Mouse (Mus musculus): ENCODE measurements at regions not wholly inside any gene's neighbourhood (a gene's known extent, or its start where the extent isn't known, plus 50 kb on each side); places are given as distances from the start of the nearest gene placed in this dataset.

DNA sequence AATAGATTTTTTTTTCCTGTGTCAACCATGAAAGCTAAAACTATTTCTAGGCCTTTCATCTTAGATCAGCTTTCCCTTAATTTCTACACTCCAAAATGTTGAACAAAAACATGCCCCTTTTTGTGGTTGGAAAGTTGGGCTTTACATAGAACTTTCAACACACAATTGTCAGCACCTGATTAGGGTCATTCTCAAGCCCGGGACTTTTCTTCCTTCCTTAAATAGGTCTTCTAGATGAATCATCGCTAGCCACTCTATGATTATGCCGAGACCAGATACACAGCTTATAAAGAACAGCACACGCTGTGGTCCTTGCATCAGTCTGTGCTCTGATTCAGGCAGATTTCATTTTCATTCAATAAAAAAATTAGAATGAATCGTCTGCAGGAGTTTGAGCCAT is 133.3 kb upstream of the Atp2b1 start:
- no peaks in the 10 kb centered on the region for H3K27me3 ChIP-seq (replicated peaks; ENCODE audit: low read depth, poor library complexity, severe bottlenecking)
- H3K9me3 ChIP-seq = no peaks in the 10 kb centered on the region
- H3K36me3 ChIP-seq (replicated peaks) = no peaks in the 10 kb centered on the region
- no peak overlapping the region for H3K27ac ChIP-seq (replicated peaks)
- no peak for DNase-seq (ENCODE audit: low spot score)
- H3K4me1 ChIP-seq = peaks cover 10% of the 10 kb centered on the region
- WGBS = 85% methylated on average over 5 of the region's 5 CpGs
- H3K4me3 ChIP-seq = no peak overlapping the region

GRCm38 (mm10) chr10:98781888-98782351 is 132.3 kb upstream of the Atp2b1 start:
- no peak for DNase-seq (ENCODE audit: low spot score)
- WGBS = 24% methylated on average over 3 of the region's 3 CpGs
- Histone ChIP-seq H3K4me1 (peaks cover 6% of the 10 kb centered on the region), H3K36me3 (replicated peaks) (no peaks in the 10 kb centered on the region), H3K27ac (replicated peaks) (no peak overlapping the region), H3K4me3 (no peak overlapping the region), H3K27me3 (replicated peaks; ENCODE audit: low read depth, poor library complexity, severe bottlenecking) (no peaks in the 10 kb centered on the region), H3K9me3 (no peaks in the 10 kb centered on the region)

- Histone ChIP-seq H3K4me3 (no peak overlapping the region), H3K4me1 (peaks cover 6% of the 10 kb centered on the region), H3K27ac (replicated peaks) (no peak overlapping the region), H3K9me3 (no peaks in the 10 kb centered on the region), H3K27me3 (replicated peaks; ENCODE audit: low read depth, poor library complexity, severe bottlenecking) (no peaks in the 10 kb centered on the region), H3K36me3 (replicated peaks) (no peaks in the 10 kb centered on the region)
- WGBS = 71% methylated on average over 1 of the region's 1 CpGs
- no peak for DNase-seq (ENCODE audit: low spot score)
Observed at GRCm38 (mm10) chr10:98785411-98785810, 128.8 kb upstream of the Atp2b1 start.

DNA sequence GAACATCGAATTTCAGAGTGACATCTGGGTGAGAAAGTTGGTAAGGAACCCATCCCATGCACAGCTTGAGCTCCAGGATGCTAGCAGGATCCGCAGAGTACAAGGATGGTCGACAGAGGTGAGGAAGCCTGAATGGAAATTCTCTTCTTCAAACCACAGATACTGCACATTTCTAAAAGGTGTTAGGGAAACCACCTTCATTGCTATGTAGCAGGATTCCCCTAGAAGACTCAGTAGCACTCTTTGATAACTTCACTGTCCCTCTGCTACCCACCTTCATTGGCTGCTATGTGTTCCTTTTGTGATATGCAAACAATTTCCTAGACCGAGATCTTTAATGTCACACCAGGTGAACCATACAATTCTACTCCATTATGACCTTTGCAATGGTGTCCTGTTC is 128.1 kb upstream of the Atp2b1 start:
- DNase-seq (ENCODE audit: low spot score) = no peak
- 82% methylated on average over 4 of the region's 4 CpGs for WGBS
- Histone ChIP-seq H3K27me3 (replicated peaks; ENCODE audit: low read depth, poor library complexity, severe bottlenecking) (no peaks in the 10 kb centered on the region), H3K9me3 (no peaks in the 10 kb centered on the region), H3K27ac (replicated peaks) (no peak overlapping the region), H3K4me1 (peaks cover 6% of the 10 kb centered on the region), H3K4me3 (no peak overlapping the region), H3K36me3 (replicated peaks) (no peaks in the 10 kb centered on the region)

DNA sequence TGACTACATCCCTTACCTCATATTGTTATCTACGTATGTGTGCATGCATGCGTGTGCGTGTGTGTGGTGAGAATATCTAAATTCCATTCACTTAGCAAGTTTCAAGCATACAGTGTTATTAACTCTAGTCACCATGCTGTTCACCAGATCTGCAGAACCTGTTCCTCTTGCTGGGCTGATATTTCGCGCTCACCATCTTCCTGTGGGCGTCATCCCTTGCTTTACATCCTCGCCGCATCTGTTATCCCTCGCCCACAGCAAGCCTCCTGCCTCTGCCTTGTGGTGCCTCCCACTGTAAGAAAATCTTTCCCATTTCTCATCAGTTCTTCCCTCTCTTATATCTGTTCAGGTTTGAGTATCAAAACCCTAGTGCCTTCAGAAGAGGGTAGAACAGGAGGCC is 124.4 kb upstream of the Atp2b1 start:
- no peaks in the 10 kb centered on the region for H3K36me3 ChIP-seq (replicated peaks)

GRCm38 (mm10) chr10:98790456-98790855 is 123.8 kb upstream of the Atp2b1 start:
- Histone ChIP-seq H3K27me3 (replicated peaks; ENCODE audit: low read depth, poor library complexity, severe bottlenecking) (no peaks in the 10 kb centered on the region), H3K4me3 (no peak overlapping the region), H3K27ac (replicated peaks) (no peak overlapping the region), H3K9me3 (no peaks in the 10 kb centered on the region; the same call in 1 of the 2 replicates), H3K36me3 (replicated peaks) (no peaks in the 10 kb centered on the region), H3K4me1 (no peaks in the 10 kb centered on the region)
- no peak for DNase-seq (ENCODE audit: low spot score)
- 92% methylated on average over 3 of the region's 3 CpGs for WGBS

More for the DNA sequence above, 124.4 kb upstream of the Atp2b1 start:
- no peak for DNase-seq (ENCODE audit: low spot score)
- H3K9me3 ChIP-seq = no peaks in the 10 kb centered on the region
- H3K27ac ChIP-seq (replicated peaks) = no peak overlapping the region
- 92% methylated on average over 9 of the region's 9 CpGs for WGBS
- H3K4me3 ChIP-seq = no peak overlapping the region
- no peaks in the 10 kb centered on the region for H3K4me1 ChIP-seq
- H3K27me3 ChIP-seq (replicated peaks; ENCODE audit: low read depth, poor library complexity, severe bottlenecking) = no peaks in the 10 kb centered on the region

DNA sequence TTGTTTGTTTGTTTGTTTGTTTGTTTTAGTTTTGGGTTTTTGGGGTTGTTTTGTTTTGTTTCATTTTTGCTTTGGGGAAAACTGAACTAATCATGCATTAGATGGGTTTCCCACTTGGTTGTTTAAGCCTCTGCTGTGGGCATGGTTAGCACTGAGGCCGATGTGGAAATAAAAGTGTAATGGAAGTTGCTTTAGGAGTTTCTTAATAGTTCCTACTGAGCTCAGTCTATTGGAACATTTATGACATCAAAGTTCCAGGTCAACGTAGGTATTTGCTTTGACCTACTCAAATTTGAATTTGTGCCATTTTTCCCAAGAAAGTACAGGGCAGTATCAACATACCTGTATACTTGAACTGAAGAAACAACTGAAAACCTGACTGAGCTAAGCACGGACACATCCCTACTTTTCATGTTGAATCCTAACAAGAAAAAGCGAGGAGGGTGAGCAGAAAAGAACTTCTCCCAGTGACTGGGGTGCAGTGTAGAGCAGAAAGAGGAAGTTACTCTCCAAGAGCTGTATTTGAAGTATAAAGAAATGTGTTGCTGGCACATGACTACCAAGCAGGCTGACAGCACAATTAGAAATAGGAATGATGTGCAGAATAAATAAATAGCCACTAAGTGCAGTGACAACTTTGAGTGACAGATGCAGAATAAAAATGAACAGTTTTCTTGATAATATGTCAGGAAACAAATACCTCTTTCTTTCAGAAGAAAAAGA is 122.0 kb upstream of the Atp2b1 start:
- 84% methylated on average over 4 of the region's 4 CpGs for WGBS
- H3K4me3 ChIP-seq = no peak overlapping the region
- no peaks in the 10 kb centered on the region for H3K36me3 ChIP-seq (replicated peaks)

GRCm38 (mm10) chr10:98793926-98794536 is 120.2 kb upstream of the Atp2b1 start:
- no peak for DNase-seq (ENCODE audit: low spot score)
- no peaks in the 10 kb centered on the region for H3K36me3 ChIP-seq (replicated peaks)
- no peaks in the 10 kb centered on the region for H3K27me3 ChIP-seq (replicated peaks; ENCODE audit: low read depth, poor library complexity, severe bottlenecking)
- no peak overlapping the region for H3K4me3 ChIP-seq
- no peaks in the 10 kb centered on the region for H3K4me1 ChIP-seq
- H3K9me3 ChIP-seq = no peaks in the 10 kb centered on the region; the same call in 1 of the 2 replicates
- 88% methylated on average over 9 of the region's 9 CpGs for WGBS
- H3K27ac ChIP-seq (replicated peaks) = no peak overlapping the region

More for the DNA sequence above, 122.0 kb upstream of the Atp2b1 start:
- H3K4me1 ChIP-seq = no peaks in the 10 kb centered on the region
- no peaks in the 10 kb centered on the region; the same call in 1 of the 2 replicates for H3K9me3 ChIP-seq
- no peaks in the 10 kb centered on the region for H3K27me3 ChIP-seq (replicated peaks; ENCODE audit: low read depth, poor library complexity, severe bottlenecking)
- DNase-seq (ENCODE audit: low spot score) = no peak
- no peak overlapping the region for H3K27ac ChIP-seq (replicated peaks)

GRCm38 (mm10) chr10:98796016-98796415 is 118.2 kb upstream of the Atp2b1 start:
- no peaks in the 10 kb centered on the region for H3K27me3 ChIP-seq (replicated peaks; ENCODE audit: low read depth, poor library complexity, severe bottlenecking)
- peaks cover 10% of the 10 kb centered on the region for H3K4me1 ChIP-seq
- no peaks in the 10 kb centered on the region; the same call in 1 of the 2 replicates for H3K9me3 ChIP-seq
- WGBS = 88% methylated on average over 3 of the region's 3 CpGs
- H3K27ac ChIP-seq (replicated peaks) = no peak overlapping the region
- no peak overlapping the region for H3K4me3 ChIP-seq
- H3K36me3 ChIP-seq (replicated peaks) = no peaks in the 10 kb centered on the region
- DNase-seq (ENCODE audit: low spot score) = no peak

DNA sequence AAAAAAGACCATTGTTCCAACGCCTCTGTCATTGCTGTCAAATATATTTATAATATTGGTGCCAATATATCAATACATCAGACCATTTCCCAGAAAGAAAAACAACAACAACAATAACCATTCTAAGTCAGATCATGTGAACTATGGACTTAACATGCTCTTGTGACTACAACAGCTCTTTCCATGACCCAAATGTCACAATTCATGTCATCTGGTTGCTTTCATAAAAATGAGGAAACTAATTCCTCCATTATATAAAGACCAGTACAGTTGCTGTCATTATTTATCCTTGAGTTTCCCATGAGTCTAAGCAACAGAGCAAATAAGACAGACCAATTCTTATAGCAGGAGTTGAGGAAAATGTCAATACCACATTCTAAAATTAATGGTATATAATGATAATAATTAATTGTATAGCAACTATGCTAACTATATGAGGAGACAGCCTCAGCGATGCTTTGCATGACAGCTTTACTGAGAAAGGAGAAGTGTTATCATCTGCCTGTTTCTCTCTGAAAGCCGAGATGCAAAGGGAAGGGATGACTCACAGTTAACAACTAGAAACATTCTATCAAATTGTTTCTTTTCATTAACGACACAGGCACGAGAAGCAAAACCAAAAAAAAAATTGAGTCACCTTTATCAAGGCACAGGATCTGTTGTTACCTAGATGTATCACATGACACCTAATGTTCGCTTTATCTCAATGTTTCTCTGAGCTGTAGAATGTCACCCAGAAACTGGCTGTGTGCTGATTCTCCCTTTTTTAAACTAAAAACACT is 115.4 kb upstream of the Atp2b1 start:
- H3K36me3 ChIP-seq (replicated peaks) = no peaks in the 10 kb centered on the region
- peaks cover 20% of the 10 kb centered on the region for H3K4me1 ChIP-seq
- no peak overlapping the region for H3K4me3 ChIP-seq
- DNase-seq (ENCODE audit: low spot score) = no peak
- no peaks in the 10 kb centered on the region; the same call in 1 of the 2 replicates for H3K9me3 ChIP-seq
- H3K27me3 ChIP-seq (replicated peaks; ENCODE audit: low read depth, poor library complexity, severe bottlenecking) = no peaks in the 10 kb centered on the region
- no peak overlapping the region for H3K27ac ChIP-seq (replicated peaks)
- WGBS = 84% methylated on average over 6 of the region's 6 CpGs

DNA sequence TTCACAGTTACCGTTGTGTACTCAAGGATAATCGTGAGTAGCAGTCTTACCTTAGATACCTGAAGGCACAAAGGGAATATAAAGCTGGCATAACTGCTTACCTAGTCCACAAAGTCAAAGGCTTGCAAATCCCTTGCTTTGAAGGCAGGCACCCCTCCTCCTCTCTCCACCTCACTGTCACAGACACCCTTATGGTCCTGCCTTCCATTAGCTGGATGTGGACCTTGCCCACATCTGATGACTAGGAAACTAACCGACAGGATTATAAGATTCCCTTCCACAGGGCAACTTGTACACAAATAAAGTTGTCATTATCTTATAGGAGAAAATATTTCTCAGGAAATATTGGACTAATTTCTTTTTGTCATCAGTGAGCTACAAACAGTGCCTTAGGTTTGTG is 114.4 kb upstream of the Atp2b1 start:
- H3K4me1 ChIP-seq = peaks cover 20% of the 10 kb centered on the region
- 86% methylated on average over 3 of the region's 3 CpGs for WGBS
- no peaks in the 10 kb centered on the region for H3K36me3 ChIP-seq (replicated peaks)
- H3K9me3 ChIP-seq = no peaks in the 10 kb centered on the region; the same call in 1 of the 2 replicates
- no peak overlapping the region for H3K27ac ChIP-seq (replicated peaks)
- H3K4me3 ChIP-seq = no peak overlapping the region
- no peaks in the 10 kb centered on the region for H3K27me3 ChIP-seq (replicated peaks; ENCODE audit: low read depth, poor library complexity, severe bottlenecking)
- no peak for DNase-seq (ENCODE audit: low spot score)

DNA sequence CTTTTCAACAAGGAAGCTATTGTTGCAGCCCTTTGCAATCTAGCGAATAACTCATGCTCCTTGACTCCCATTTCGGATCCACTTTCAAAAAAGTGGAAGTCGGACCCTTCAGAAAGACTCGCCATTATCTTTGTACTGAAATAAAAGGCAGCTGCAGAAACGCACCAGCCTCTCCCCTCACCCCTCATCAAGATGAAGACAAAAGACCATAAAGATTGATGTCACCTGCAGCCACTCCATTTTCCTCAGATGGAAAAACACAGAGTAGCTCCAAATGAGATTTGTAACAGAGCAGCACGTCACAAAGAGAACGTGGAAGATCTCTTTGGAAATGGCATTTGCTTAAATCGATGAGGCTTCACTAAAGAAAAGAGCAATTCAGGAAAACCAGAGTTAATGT is 113.3 kb upstream of the Atp2b1 start:
- no peak for DNase-seq (ENCODE audit: low spot score)
- H3K27me3 ChIP-seq (replicated peaks; ENCODE audit: low read depth, poor library complexity, severe bottlenecking) = no peaks in the 10 kb centered on the region

More for the DNA sequence above, 113.3 kb upstream of the Atp2b1 start:
- Histone ChIP-seq H3K27ac (replicated peaks) (no peak overlapping the region), H3K4me1 (peaks cover 20% of the 10 kb centered on the region), H3K4me3 (no peak overlapping the region), H3K9me3 (no peaks in the 10 kb centered on the region), H3K36me3 (replicated peaks) (no peaks in the 10 kb centered on the region)
- WGBS = 45% methylated on average over 8 of the region's 8 CpGs

All from embryonic facial prominence, embryonic 10.5 days (tissue).